Mouse (Mus musculus): ENCODE measurements around the gene Afap1l2.

The Afap1l2 gene

GRCm38 (mm10) chr19:57006841-57007240 is 1.2 kb downstream of the Afap1l2 start:
- DNase-seq (ENCODE audit: low spot score): no peak

GRCm38 (mm10) chr19:57005062-57005461 is 3.0 kb downstream of the Afap1l2 start:
- DNase-seq (ENCODE audit: low spot score): peak; percentile 42

GRCm38 (mm10) chr19:57003460-57003810 is 4.6 kb downstream of the Afap1l2 start:
- no peak for DNase-seq (ENCODE audit: low spot score)

- DNase-seq (ENCODE audit: low spot score): no peak
Measured at GRCm38 (mm10) chr19:57002741-57003459, 5.1 kb downstream of the Afap1l2 start.

GRCm38 (mm10) chr19:57001926-57002325 is 6.1 kb downstream of the Afap1l2 start:
- no peak for DNase-seq (ENCODE audit: low spot score)

- DNase-seq (ENCODE audit: low spot score): no peak
Measured at GRCm38 (mm10) chr19:57000592-57000991, 7.4 kb downstream of the Afap1l2 start.

- no peak for DNase-seq (ENCODE audit: low spot score)
Measured at GRCm38 (mm10) chr19:56999781-57000180, 8.2 kb downstream of the Afap1l2 start.

GRCm38 (mm10) chr19:56998910-56999309 is 9.1 kb downstream of the Afap1l2 start:
- DNase-seq (ENCODE audit: low spot score): no peak

GRCm38 (mm10) chr19:56998331-56998730 is 9.7 kb downstream of the Afap1l2 start:
- no peak for DNase-seq (ENCODE audit: low spot score)

- DNase-seq (ENCODE audit: low spot score): no peak
Measured at GRCm38 (mm10) chr19:56997164-56997599, 10.8 kb downstream of the Afap1l2 start.

- DNase-seq (ENCODE audit: low spot score): no peak
Measured at GRCm38 (mm10) chr19:56995441-56995840, 12.6 kb downstream of the Afap1l2 start.

- no peak for DNase-seq (ENCODE audit: low spot score)
Measured at GRCm38 (mm10) chr19:56994653-56995052, 13.4 kb downstream of the Afap1l2 start.

- DNase-seq (ENCODE audit: low spot score): peak; percentile 35
Measured at GRCm38 (mm10) chr19:56993763-56994162, 14.3 kb downstream of the Afap1l2 start.

GRCm38 (mm10) chr19:56992978-56993545 is 15.0 kb downstream of the Afap1l2 start:
- DNase-seq (ENCODE audit: low spot score): no peak

- DNase-seq (ENCODE audit: low spot score): peak; percentile 43
Measured at GRCm38 (mm10) chr19:56990367-56991111, 17.5 kb downstream of the Afap1l2 start.

- DNase-seq (ENCODE audit: low spot score): no peak
Measured at GRCm38 (mm10) chr19:56989171-56989570, 18.9 kb downstream of the Afap1l2 start.

- DNase-seq (ENCODE audit: low spot score): no peak
Measured at GRCm38 (mm10) chr19:56984229-56984628, 23.8 kb downstream of the Afap1l2 start.

GRCm38 (mm10) chr19:56983757-56984156 is 24.3 kb downstream of the Afap1l2 start:
- DNase-seq (ENCODE audit: low spot score): no peak

GRCm38 (mm10) chr19:56981760-56982159 is 26.3 kb downstream of the Afap1l2 start:
- no peak for DNase-seq (ENCODE audit: low spot score)

GRCm38 (mm10) chr19:56980803-56981202 is 27.2 kb downstream of the Afap1l2 start:
- no peak for DNase-seq (ENCODE audit: low spot score)

- no peak for DNase-seq (ENCODE audit: low spot score)
Measured at GRCm38 (mm10) chr19:56976962-56977948, 30.8 kb downstream of the Afap1l2 start.

GRCm38 (mm10) chr19:56976515-56976914 is 31.5 kb downstream of the Afap1l2 start:
- DNase-seq (ENCODE audit: low spot score): no peak

Measured in urinary bladder, postnatal 25 days (tissue).